Mouse (Mus musculus) lung, embryonic 16.5 days (tissue): ENCODE results near the gene Erbb3. TPM values are rescaled to one million over a fixed set of nuclear protein-coding genes. Genes with fewer than 3 reads are reported as not detected.
"Not testable (repeated sequence)": the region's sequence is repeated elsewhere in the genome, so short reads cannot be mapped to it uniquely, and the experiment has no call there.

Experiments
- ATAC-seq: fragments of 200-750 bp; cut with Nextera tagmentation; 2 replicates; pipeline ENCODE4 v1.8.0; 2017; ENCODE audit warnings: low read depth, mild to moderate bottlenecking, moderate library complexity
- H3K27ac ChIP-seq: fragments of 300-500 bp; sonication (generic); 2 replicates; pipeline ENCODE4 v1.5.1; 2014; ENCODE audit warnings: mild to moderate bottlenecking, control low read depth, low read length
- H3K27me3 ChIP-seq: fragments of 300-500 bp; sonication (generic); 2 replicates; pipeline ENCODE4 v1.6.1; 2014; ENCODE audit warnings: low read depth, low read length, mixed read lengths; ENCODE audit not compliant: control insufficient read depth, insufficient read depth
- H3K36me3 ChIP-seq: fragments of 300-500 bp; sonication (generic); 2 replicates; pipeline ENCODE4 v1.6.1; 2014; ENCODE audit warnings: low read length; ENCODE audit not compliant: control insufficient read depth, insufficient read depth
- H3K4me1 ChIP-seq: fragments of 300-500 bp; sonication (generic); replicated peaks from 2 replicates; pipeline ENCODE4 v1.6.1; 2014; ENCODE audit warnings: low read length, mixed read lengths; ENCODE audit not compliant: control insufficient read depth, insufficient read depth
- H3K4me2 ChIP-seq: fragments of 300-500 bp; sonication (generic); 2 replicates; pipeline ENCODE4 v1.6.1; 2014; ENCODE audit warnings: low read depth, low read length, control low read depth
- H3K4me3 ChIP-seq: fragments of 300-500 bp; sonication (generic); 2 replicates; pipeline ENCODE4 v1.5.1; 2014; ENCODE audit warnings: mild to moderate bottlenecking, low read length, control low read depth
- H3K9ac ChIP-seq: fragments of 300-500 bp; sonication (generic); 2 replicates; pipeline ENCODE4 v1.6.1; 2014; ENCODE audit warnings: low read length, control low read depth
- H3K9me3 ChIP-seq: fragments of 300-500 bp; sonication (generic); 2 replicates; pipeline ENCODE4 v1.6.1; 2016; ENCODE audit warnings: low read length; ENCODE audit not compliant: control insufficient read depth
- WGBS: fragments of 180-500 bp; shearing (Covaris S2); extraction: QIAGEN DNeasy Blood & Tissue Kit; methylation state at CpG from one replicate; pipeline ENCODE4 v1.1.7; 2014; 5-methylcytosine and 5-hydroxymethylcytosine counted together
- polyA plus RNA-seq: library from polyadenylated mRNA; unstranded; fragments of >200 nt; fragmentation: Nextera tagmentation; extraction: Ambion mirVana; gene quantifications from 2 replicates; pipeline ENCODE4 v1.2.1, GENCODE M21; 2015

The Erbb3 gene
- polyA plus RNA-seq, 1 experiment from 2014 or later, result 27.6 TPM

DNA sequence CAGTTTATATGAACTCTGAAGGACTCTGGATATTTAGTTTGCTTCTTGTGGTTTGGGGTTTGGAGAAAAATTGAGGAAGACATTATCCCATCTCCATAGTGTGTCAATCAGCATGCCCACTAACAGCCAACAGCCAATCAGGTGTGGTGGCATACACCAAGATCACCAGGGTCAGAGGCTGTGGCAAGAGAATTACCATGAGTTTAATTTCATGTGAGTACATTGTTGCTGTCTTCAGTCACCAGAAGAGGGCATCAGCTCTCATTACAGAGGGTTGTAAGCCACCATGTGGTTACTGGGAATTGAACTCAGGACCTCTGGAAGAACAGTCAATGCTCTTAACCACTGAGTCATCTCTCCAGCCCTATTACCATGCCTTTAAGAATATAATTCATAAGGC lies 33.2 kb downstream of the Erbb3 start:
- Histone ChIP-seq H3K9me3 (no peaks in the 10 kb centered on the region), H3K9ac (no peak overlapping the region)
- no peak for ATAC-seq

DNA sequence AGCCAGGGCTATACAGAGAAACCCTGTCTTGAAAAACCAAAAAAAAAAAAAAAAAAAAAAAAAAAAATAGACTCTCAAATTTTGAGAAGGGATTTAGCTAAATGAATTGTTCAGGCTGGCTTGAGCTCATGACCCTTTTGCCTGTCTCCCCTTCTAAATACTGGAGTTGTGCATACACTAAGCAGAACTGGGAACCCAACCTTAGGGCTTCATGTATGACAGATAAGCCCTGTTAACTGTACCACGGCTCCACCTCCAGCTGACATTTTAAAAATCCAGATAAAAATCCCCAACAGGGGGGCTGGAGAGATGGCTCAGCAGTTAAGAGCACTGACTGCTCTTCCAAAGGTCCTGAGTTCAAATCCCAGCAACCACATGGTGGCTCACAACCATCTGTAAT lies 33.9 kb downstream of the Erbb3 start:
- H3K4me3 ChIP-seq, H3K4me1 ChIP-seq, H3K27ac ChIP-seq, ATAC-seq, H3K4me2 ChIP-seq, H3K9ac ChIP-seq, H3K9me3 ChIP-seq, H3K27me3 ChIP-seq: not testable (repeated sequence)
- peaks cover 31% of the 10 kb centered on the region for H3K36me3 ChIP-seq
- WGBS, result 74% methylated on average over 1 of the region's 1 CpGs

More for the DNA sequence above, 33.2 kb downstream of the Erbb3 start:
- Histone ChIP-seq H3K27me3 (no peaks in the 10 kb centered on the region), H3K36me3 (peaks cover 34% of the 10 kb centered on the region), H3K4me1 (no peaks in the 10 kb centered on the region), H3K4me3 (no peak overlapping the region), H3K27ac (no peak overlapping the region), H3K4me2 (no peak overlapping the region)

DNA sequence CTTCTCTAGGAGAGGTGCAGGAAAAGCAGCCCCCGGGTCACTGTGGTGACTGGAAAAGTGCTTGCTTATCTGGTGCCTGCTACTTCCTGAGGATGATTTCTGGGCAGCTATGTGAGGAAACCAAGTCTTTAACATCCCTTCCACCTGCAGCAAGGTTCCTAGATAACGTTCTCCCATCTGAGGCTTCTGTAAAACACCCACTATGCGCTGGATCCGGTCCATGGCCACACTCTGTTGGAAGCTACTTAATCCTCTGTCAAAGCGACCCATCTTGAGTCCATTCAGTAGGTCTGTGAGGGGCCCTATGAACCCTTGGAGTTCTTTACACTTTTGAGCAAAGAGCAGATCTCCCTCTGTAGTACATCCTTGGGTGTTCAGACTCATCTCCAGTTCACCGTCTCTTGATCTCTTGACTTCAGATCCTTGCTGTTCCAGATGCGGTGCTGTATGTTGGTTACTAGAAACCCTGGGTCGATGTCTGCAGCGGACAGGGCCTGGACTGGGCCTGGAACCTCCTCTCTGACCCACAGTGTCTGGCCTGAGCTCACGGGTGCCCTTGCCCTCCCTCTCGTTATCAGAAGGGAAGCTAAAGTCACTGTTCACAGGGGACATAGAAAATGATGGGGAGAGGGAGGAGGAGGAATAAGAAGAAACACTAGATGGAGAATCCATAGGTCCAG lies 39.2 kb downstream of the Erbb3 start:
- not testable (repeated sequence) for H3K9me3 ChIP-seq, ATAC-seq, H3K27ac ChIP-seq, H3K4me3 ChIP-seq, H3K27me3 ChIP-seq, H3K36me3 ChIP-seq, H3K4me2 ChIP-seq, H3K9ac ChIP-seq
- peaks cover 10% of the 10 kb centered on the region; the same call in 1 of the 2 replicates for H3K4me1 ChIP-seq
- WGBS, result 81% methylated on average over 11 of the region's 11 CpGs

DNA sequence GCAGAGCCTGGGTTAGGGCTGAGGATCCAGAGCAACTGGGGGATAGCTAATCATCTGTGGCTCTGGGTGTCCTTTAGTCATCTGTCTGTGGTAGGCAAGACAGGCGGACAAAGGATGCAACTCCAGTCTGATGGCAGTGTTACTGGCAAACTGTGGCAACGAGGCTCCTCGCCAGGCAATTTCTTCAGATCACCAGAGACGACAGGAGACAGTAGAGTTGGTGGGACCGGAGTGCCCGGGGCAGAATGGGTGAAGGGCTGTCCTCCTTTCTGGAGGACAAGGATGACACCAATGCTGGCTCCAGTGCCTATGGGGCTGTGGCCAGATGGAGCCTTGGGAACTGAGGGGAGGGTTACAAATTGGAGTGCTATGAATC lies 39.8 kb downstream of the Erbb3 start:
- Histone ChIP-seq H3K27ac (peak overlapping the region; percentile 39; the same call in 1 of the 2 replicates), H3K4me1 (peaks cover 10% of the 10 kb centered on the region; the same call in 1 of the 2 replicates)
- H3K4me2 ChIP-seq, H3K4me3 ChIP-seq, H3K9me3 ChIP-seq, H3K9ac ChIP-seq, ATAC-seq, H3K36me3 ChIP-seq, H3K27me3 ChIP-seq: not testable (repeated sequence)
- WGBS, result 61% methylated on average over 6 of the region's 6 CpGs

DNA sequence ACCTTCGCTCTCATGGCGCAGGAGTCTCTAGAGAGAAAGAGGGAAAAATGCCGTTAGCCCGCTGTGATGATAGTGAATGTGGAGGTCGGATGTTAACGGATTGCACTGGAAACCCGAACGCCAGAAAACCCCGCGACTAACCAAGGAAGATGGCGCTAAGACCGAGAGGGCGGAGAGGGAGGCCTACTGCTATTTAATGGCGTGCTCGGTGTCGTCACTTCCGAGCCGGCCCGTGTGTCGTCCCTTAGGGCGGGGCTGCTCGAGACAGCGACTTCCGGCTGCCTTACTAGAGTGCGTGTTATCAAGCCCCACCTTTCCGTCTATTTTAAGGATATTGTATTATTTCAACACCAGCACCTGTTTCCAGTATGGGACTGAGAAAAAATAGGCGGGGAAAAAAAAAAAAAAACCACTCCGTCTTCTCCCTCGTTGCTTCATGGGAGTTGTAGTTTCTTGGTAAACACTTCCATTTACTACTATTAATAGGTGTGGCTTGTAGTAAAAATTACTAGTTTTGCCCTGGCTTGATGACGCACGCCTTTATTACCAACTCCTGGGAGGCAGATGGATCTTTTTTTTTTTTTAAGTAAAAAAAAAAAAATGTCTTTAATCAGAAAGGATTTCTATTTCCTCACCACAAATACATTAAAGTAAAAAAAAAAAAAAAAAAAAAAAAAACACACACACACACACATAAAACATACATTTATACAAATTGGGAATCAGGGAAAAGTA lies 40.3 kb downstream of the Erbb3 start, which contains the start of gene Rpl41:
Gene Rpl41 (minus strand): TSS at position 359 of the 735 bp plus-strand sequence.
- Histone ChIP-seq H3K36me3 (peaks cover 11% of the 10 kb centered on the region), H3K9ac (peak within 1 kb of the TSS; percentile 94), H3K4me2 (peak within 1 kb of the TSS; percentile 91), H3K4me3 (peak within 1 kb of the TSS; percentile 88), H3K27me3 (no peaks in the 10 kb centered on the region), H3K9me3 (no peaks in the 10 kb centered on the region), H3K4me1 (peaks cover 10% of the 10 kb centered on the region; the same call in 1 of the 2 replicates), H3K27ac (peak within 1 kb of the TSS; percentile 97)
- peak; percentile 93 for ATAC-seq
- under 1% methylated on average over 31 of the region's 31 CpGs for WGBS

DNA sequence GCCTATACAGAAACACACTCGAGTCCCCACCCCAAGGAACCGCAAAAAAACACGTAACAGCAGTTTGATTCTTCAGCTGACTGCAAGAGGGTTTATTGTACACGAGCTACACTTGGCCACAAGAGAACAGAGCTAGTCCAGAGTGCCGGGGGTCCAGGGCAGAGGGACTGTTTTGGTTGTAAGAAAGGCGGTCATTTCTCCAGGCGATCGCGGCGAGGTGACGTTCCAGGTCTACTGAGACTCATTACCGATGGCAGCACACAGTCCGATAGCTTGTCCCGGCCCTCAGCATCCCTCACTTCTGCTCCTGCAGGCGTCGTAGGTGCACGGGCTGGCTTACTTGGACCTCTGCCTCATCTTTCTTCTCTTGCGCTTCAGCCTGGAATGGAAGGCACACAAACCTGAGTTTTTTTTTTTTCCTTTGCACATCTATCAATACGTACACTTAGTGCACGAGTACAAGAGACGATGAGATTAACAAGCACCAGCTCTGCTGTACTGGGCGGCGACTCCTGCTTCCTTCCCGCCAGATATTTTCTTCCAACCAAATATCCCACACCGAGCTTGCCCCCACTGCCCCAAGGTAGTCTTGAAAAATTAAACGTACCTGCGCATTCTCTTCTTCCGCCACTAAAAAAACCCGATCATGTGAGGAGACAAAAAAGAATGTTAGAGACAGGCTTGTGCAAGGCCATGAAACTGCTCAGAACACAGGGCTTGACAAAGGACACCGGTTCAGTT lies 41.2 kb downstream of the Erbb3 start:
- ATAC-seq, H3K9me3 ChIP-seq, H3K27me3 ChIP-seq: not testable (repeated sequence)
- under 1% methylated on average over 28 of the region's 30 CpGs for WGBS
- Histone ChIP-seq H3K4me3 (peak overlapping the region; percentile 88), H3K4me2 (peak overlapping the region; percentile 91), H3K4me1 (peaks cover 10% of the 10 kb centered on the region), H3K27ac (peak overlapping the region; percentile 97), H3K36me3 (peaks cover 16% of the 10 kb centered on the region), H3K9ac (peak overlapping the region; percentile 94)

DNA sequence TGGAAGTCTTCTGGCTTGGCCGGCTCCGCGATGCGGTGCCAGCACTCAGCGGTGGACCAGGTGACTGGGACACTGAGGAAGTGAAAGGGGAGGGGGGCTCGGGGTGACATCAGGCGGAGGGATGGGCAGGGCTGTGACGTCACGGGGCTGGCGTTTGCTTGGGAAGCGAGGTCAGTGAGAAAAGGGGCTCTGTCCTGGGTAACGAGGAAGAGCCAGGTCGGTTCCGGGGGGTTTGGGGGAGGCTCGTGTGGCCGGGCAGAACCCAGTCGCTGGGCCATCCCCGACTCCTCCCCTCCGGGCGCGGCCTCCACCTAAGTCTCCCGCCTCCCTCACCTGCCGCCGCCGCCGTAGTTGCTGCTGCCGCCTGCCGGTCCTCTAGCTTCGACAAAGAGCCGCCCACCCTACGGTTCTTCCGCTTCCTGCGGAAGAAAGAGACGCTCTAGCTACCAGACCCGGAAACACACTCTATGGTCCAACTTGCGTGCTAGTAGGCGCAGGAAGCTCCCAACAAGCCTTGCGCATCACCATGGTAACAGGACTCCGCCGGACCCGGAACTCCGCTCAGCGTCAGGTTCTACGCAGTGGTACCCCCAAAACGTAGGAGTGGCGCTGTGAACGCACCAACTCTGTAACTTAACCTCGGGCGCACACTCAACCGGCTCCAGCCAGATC lies 42.0 kb downstream of the Erbb3 start, which contains the start of gene Zc3h10:
Gene Zc3h10 (minus strand): TSS at position 414 of the 672 bp plus-strand sequence.
- WGBS, result under 1% methylated on average over 42 of the region's 50 CpGs
- ATAC-seq, result peak; percentile 90
- H3K4me3 ChIP-seq, result peak within 1 kb of the TSS; percentile 88
- no peaks in the 10 kb centered on the region for H3K27me3 ChIP-seq
- H3K4me2 ChIP-seq, result peak within 1 kb of the TSS; percentile 91
- H3K9me3 ChIP-seq, result no peaks in the 10 kb centered on the region
- peaks cover 23% of the 10 kb centered on the region for H3K36me3 ChIP-seq
- peak within 1 kb of the TSS; percentile 94 for H3K9ac ChIP-seq
- peak within 1 kb of the TSS; percentile 97 for H3K27ac ChIP-seq
- H3K4me1 ChIP-seq, result peaks cover 10% of the 10 kb centered on the region

DNA sequence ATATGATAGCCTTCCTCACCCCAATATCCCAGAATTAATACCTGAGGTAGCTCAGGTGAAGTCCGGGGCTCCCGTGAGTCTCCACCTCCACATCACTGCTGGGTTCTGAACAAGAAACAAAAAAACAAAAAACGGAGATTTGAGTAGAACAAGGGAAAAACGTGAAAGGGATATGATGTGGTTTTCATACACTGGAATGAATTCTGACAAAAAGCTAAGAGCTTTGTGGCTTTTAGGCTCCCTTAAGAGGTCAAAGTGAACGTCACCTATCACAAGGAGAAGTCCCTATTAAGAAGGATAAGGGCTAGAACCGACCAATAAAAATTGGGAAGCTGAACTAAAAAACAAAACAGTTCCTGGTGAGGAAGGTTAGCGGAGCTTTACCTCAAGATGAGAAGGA lies 42.7 kb downstream of the Erbb3 start:
- Histone ChIP-seq H3K9me3 (no peaks in the 10 kb centered on the region), H3K4me1 (peaks cover 10% of the 10 kb centered on the region), H3K36me3 (peaks cover 28% of the 10 kb centered on the region), H3K27me3 (no peaks in the 10 kb centered on the region), H3K4me3 (peak overlapping the region; percentile 88), H3K4me2 (peak overlapping the region; percentile 91), H3K9ac (peak overlapping the region; percentile 78), H3K27ac (peak overlapping the region; percentile 97)
- no peak for ATAC-seq
- WGBS, result 17% methylated on average over 7 of the region's 7 CpGs
